Mouse (Mus musculus) liver, embryonic 14.5 days (tissue): ENCODE measurements around the gene Ceacam3.

ENCODE experiments used
- CTCF ChIP-seq: IDR thresholded peaks from 2 replicates; pipeline ENCODE4 v1.5.1; 2016; ENCODE audit warnings: antibody characterized with exemption, low read depth, control low read depth
- EP300 ChIP-seq: IDR thresholded peaks from 2 replicates; pipeline ENCODE4 v1.6.1; 2016; ENCODE audit warnings: antibody characterized with exemption, low read depth

DNA sequence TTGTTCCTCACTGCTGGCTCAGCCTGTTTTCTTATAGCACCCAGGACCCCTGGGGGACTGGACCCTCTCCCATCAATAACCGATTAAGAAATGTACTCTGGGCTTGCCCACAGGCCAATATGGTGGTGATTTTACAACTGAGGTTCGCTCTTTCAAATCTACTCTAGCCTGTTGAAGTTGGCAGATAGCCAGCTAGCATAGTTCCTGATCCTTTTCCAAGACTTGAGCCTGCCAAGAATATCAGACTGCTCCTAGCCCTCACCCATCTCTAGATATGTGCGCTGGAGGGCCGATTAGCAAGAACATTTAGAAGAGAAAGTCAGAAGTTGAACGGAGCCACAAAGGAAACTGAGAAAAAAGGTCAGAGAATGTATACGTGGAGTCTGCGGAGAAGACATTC lies 8.9 kb downstream of the Ceacam3 start:
- no peak for TF ChIP-seq CTCF
- TF ChIP-seq EP300, result no peak
